Mouse (Mus musculus) left cerebral cortex, adult 6 months (tissue): ENCODE measurements around the gene Zcchc9. TPM values are rescaled to one million over a fixed set of nuclear protein-coding genes. Genes with fewer than 3 reads are reported as not detected.

Experiments
- long read RNA-seq, 2 experiments: library from polyadenylated mRNA; unstranded; transcript quantifications; one replicate each; pipeline ENCODE4 v2.0.0; 2019 to 2020
- polyA plus RNA-seq: library from polyadenylated mRNA; unstranded; fragments of <200 nt; fragmentation: Nextera tagmentation; gene quantifications from 2 replicates; pipeline ENCODE4 v1.2.3, GENCODE M21; 2021

The Zcchc9 gene
- polyA plus RNA-seq, result 13.5 and 13.6 TPM in 2 replicates
- long read RNA-seq, experiment 1, transcript Zcchc9-201 (6 exons, 1,541 nt), result major isoform, 25 of 33 reads
- long read RNA-seq, experiment 1, partial matches to known transcripts, result 3 of 33 reads
- long read RNA-seq, experiment 1, other reads (novel, unspliced or antisense), result 5 of 33 reads
- long read RNA-seq, experiment 2, partial matches to known transcripts, result 4 of 10 reads
- long read RNA-seq, experiment 2, other reads (novel, unspliced or antisense), result 2 of 10 reads

GRCm38 (mm10) chr13:91807155-91807839 is at the start of gene Zcchc9:
TSS of gene Zcchc9 (minus strand) at chr13:91807705.

Other genes with a start within 250 kb of the Zcchc9 start
- gene Acot12, start 66.2 kb downstream of the Zcchc9 start, polyA plus RNA-seq, result 0.13 TPM in 1 of 2 replicates, not detected in the other
- gene Ckmt2, start 69.2 kb upstream of the Zcchc9 start, polyA plus RNA-seq, result not detected in 2 replicates